Mouse (Mus musculus) limb, embryonic 11.5 days (tissue): ENCODE results near the gene Mybph. TPM values are rescaled to one million over a fixed set of nuclear protein-coding genes. Genes with fewer than 3 reads are reported as not detected.

Source experiments
- ATAC-seq: fragments of 200-750 bp; cut with Nextera tagmentation; 2 replicates; pipeline ENCODE4 v1.8.0; 2017; ENCODE audit warnings: low read depth; ENCODE audit not compliant: insufficient number of reproducible peaks, low FRiP score, low TSS enrichment
- DNase-seq: peaks from one replicate; pipeline ENCODE4 v3.0.0-alpha.2; 2015; ENCODE audit warnings: low spot score
- H3K27ac ChIP-seq: fragments of 300-500 bp; sonication (generic); replicated peaks from 2 replicates; pipeline ENCODE4 v1.5.1; 2014; ENCODE audit warnings: low read depth, mild to moderate bottlenecking, low read length
- H3K27me3 ChIP-seq: fragments of 300-500 bp; sonication (generic); 2 replicates; pipeline ENCODE4 v1.6.1; 2014; ENCODE audit warnings: mild to moderate bottlenecking, low read length, mixed read lengths; ENCODE audit not compliant: control insufficient read depth, insufficient read depth
- H3K36me3 ChIP-seq: fragments of 300-500 bp; sonication (generic); 2 replicates; pipeline ENCODE4 v1.6.1; 2014; ENCODE audit warnings: mild to moderate bottlenecking, low read length, moderate library complexity, mixed read lengths; ENCODE audit not compliant: control insufficient read depth, insufficient read depth
- H3K4me1 ChIP-seq: fragments of 300-500 bp; sonication (generic); 2 replicates; pipeline ENCODE4 v1.6.1; 2014; ENCODE audit warnings: low read length, mixed read lengths; ENCODE audit not compliant: control insufficient read depth, insufficient read depth
- H3K4me2 ChIP-seq: fragments of 300-500 bp; sonication (generic); 2 replicates; pipeline ENCODE4 v1.6.1; 2014; ENCODE audit warnings: low read depth, mild to moderate bottlenecking, moderate library complexity; ENCODE audit not compliant: severe bottlenecking
- H3K4me3 ChIP-seq: fragments of 300-500 bp; sonication (generic); 2 replicates; pipeline ENCODE4 v1.5.1; 2014; ENCODE audit warnings: low read depth, low read length
- H3K9ac ChIP-seq: fragments of 300-500 bp; sonication (generic); 2 replicates; pipeline ENCODE4 v1.6.1; 2014; ENCODE audit warnings: mild to moderate bottlenecking, low read length
- H3K9me3 ChIP-seq: fragments of 300-500 bp; sonication (generic); 2 replicates; pipeline ENCODE4 v1.6.1; 2016; ENCODE audit warnings: low read length; ENCODE audit not compliant: control insufficient read depth
- WGBS: fragments of 180-500 bp; shearing (Covaris S2); extraction: QIAGEN DNeasy Blood & Tissue Kit; methylation state at CpG from one replicate; pipeline ENCODE4 v1.1.7; 2014; 5-methylcytosine and 5-hydroxymethylcytosine counted together
- polyA plus RNA-seq: library from polyadenylated mRNA; unstranded; fragments of >200 nt; fragmentation: Nextera tagmentation; extraction: Ambion mirVana; gene quantifications from 2 replicates; pipeline ENCODE4 v1.2.1, GENCODE M21; 2014

Gene Mybph
- polyA plus RNA-seq, 1 experiment from 2014 or later = 4.8 TPM

DNA sequence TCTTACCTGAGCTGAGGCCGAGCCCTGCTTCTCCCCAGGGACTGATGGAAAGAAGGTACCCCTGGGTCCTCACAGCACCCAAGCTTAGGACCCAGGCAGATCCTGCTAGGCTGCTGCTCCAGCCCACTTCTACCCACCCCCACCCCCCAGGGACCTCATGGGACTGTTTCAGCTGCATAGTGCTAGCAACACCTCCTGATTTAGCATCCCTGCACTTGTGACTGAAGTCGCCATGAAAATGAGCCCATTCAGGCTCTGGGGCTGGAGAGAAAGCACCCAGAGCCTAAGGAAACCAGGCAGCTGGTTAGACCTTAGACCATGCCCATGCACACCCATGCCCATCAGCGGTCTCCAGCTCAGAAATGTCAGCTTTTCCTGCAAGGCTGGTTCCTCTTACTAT is 24.7 kb downstream of the Mybph start:
- no peak overlapping the region for H3K9ac ChIP-seq
- peaks cover 4% of the 10 kb centered on the region; the same call in 1 of the 2 replicates for H3K4me1 ChIP-seq
- no peaks in the 10 kb centered on the region; the same call in 1 of the 2 replicates for H3K27me3 ChIP-seq
- no peak overlapping the region for H3K27ac ChIP-seq
- no peak for ATAC-seq
- no peaks in the 10 kb centered on the region for H3K9me3 ChIP-seq
- no peak for DNase-seq
- H3K4me3 ChIP-seq = no peak overlapping the region
- H3K4me2 ChIP-seq = no peak overlapping the region
- WGBS = 86% methylated on average over 3 of the region's 3 CpGs
- H3K36me3 ChIP-seq = no peaks in the 10 kb centered on the region

GRCm38 (mm10) chr1:134219608-134220007 is 26.4 kb downstream of the Mybph start:
- Histone ChIP-seq H3K4me2 (no peak overlapping the region), H3K4me3 (no peak overlapping the region), H3K9me3 (no peaks in the 10 kb centered on the region), H3K9ac (no peak overlapping the region), H3K4me1 (peaks cover 4% of the 10 kb centered on the region; the same call in 1 of the 2 replicates), H3K27ac (no peak overlapping the region), H3K36me3 (no peaks in the 10 kb centered on the region), H3K27me3 (no peaks in the 10 kb centered on the region; the same call in 1 of the 2 replicates)
- 86% methylated on average over 5 of the region's 5 CpGs for WGBS
- DNase-seq (no peak), ATAC-seq (no peak)

- Histone ChIP-seq H3K9ac (no peak overlapping the region), H3K4me3 (no peak overlapping the region), H3K27ac (no peak overlapping the region), H3K4me1 (no peaks in the 10 kb centered on the region), H3K36me3 (no peaks in the 10 kb centered on the region), H3K9me3 (no peaks in the 10 kb centered on the region), H3K4me2 (no peak overlapping the region), H3K27me3 (no peaks in the 10 kb centered on the region; the same call in 1 of the 2 replicates)
- no peak for DNase-seq
- WGBS = 89% methylated on average over 1 of the region's 1 CpGs
- no peak for ATAC-seq
Observed at GRCm38 (mm10) chr1:134221172-134221571, 27.9 kb downstream of the Mybph start.

GRCm38 (mm10) chr1:134222122-134223055 is 29.1 kb downstream of the Mybph start:
- 59% methylated on average over 8 of the region's 8 CpGs for WGBS
- no peak overlapping the region for H3K4me3 ChIP-seq
- no peaks in the 10 kb centered on the region for H3K9me3 ChIP-seq
- DNase-seq (no peak), ATAC-seq (no peak)
- no peak overlapping the region for H3K4me2 ChIP-seq
- H3K4me1 ChIP-seq = no peaks in the 10 kb centered on the region
- no peak overlapping the region for H3K27ac ChIP-seq
- no peak overlapping the region for H3K9ac ChIP-seq
- H3K27me3 ChIP-seq = no peaks in the 10 kb centered on the region; the same call in 1 of the 2 replicates
- no peaks in the 10 kb centered on the region for H3K36me3 ChIP-seq

- H3K9me3 ChIP-seq = no peaks in the 10 kb centered on the region
- no peaks in the 10 kb centered on the region; the same call in 1 of the 2 replicates for H3K27me3 ChIP-seq
- H3K27ac ChIP-seq = no peak overlapping the region
- no peak overlapping the region for H3K4me3 ChIP-seq
- WGBS = 88% methylated on average over 12 of the region's 12 CpGs
- ATAC-seq (no peak), DNase-seq (no peak)
- no peak overlapping the region for H3K9ac ChIP-seq
- H3K36me3 ChIP-seq = no peaks in the 10 kb centered on the region
- no peak overlapping the region for H3K4me2 ChIP-seq
- no peaks in the 10 kb centered on the region for H3K4me1 ChIP-seq
Observed at GRCm38 (mm10) chr1:134224649-134225227, 31.5 kb downstream of the Mybph start.

GRCm38 (mm10) chr1:134225375-134225774 is 32.1 kb downstream of the Mybph start:
- WGBS = 82% methylated on average over 5 of the region's 5 CpGs
- DNase-seq (no peak), ATAC-seq (no peak)
- Histone ChIP-seq H3K4me3 (no peak overlapping the region), H3K36me3 (no peaks in the 10 kb centered on the region), H3K9me3 (no peaks in the 10 kb centered on the region), H3K27me3 (no peaks in the 10 kb centered on the region), H3K27ac (no peak overlapping the region), H3K4me2 (no peak overlapping the region), H3K4me1 (no peaks in the 10 kb centered on the region), H3K9ac (no peak overlapping the region)

- no peaks in the 10 kb centered on the region for H3K36me3 ChIP-seq
- H3K4me2 ChIP-seq = no peak overlapping the region
- no peak overlapping the region for H3K9ac ChIP-seq
- DNase-seq = no peak
- H3K4me3 ChIP-seq = no peak overlapping the region
- WGBS = 72% methylated on average over 8 of the region's 8 CpGs
- H3K4me1 ChIP-seq = no peaks in the 10 kb centered on the region
- H3K27me3 ChIP-seq = no peaks in the 10 kb centered on the region
- no peak for ATAC-seq
- no peak overlapping the region for H3K27ac ChIP-seq
- H3K9me3 ChIP-seq = no peaks in the 10 kb centered on the region
Observed at GRCm38 (mm10) chr1:134226739-134227138, 33.5 kb downstream of the Mybph start.

DNA sequence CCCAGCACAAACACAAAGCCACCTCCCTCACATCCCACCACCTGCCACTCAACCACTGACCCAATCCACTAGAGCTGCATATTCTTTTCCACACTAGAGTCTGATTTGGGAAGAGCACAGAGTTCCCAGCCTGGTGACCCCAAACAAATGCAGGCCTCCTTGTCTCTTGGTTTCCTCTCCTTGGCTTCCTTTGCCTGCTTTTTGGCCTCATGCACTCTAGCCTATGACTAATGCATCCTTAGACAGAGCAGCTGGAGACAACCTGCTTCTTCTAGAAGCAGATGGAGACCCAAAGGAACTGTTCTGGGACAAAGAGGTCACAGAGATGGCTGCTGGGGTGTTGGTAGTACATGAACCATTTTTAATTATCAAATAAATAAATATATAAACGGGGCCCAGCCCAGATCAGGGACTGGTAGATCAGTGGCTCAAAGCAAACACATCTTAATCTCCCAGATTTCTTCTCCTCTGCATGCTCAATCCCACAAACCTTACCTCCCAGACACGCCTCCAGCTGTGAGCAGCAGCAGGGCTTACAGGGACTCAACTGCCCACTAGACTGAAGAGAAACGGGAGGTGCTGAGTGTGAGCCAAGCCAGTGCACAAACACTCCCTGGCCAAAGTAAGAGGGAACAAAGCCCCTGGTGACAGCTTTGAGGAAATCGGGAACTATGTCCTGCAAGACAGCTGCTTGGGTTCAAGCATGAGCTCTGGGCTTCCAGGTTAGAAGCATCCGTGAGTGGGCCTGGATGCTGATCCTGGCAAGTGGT is 36.7 kb downstream of the Mybph start:
- ATAC-seq (no peak), DNase-seq (no peak)
- H3K27ac ChIP-seq = no peak overlapping the region
- no peak overlapping the region for H3K4me3 ChIP-seq
- 72% methylated on average over 5 of the region's 5 CpGs for WGBS
- H3K27me3 ChIP-seq = peaks cover 26% of the 10 kb centered on the region
- peaks cover 6% of the 10 kb centered on the region; the same call in 1 of the 2 replicates for H3K4me1 ChIP-seq
- no peaks in the 10 kb centered on the region for H3K36me3 ChIP-seq
- no peak overlapping the region for H3K4me2 ChIP-seq
- H3K9me3 ChIP-seq = no peaks in the 10 kb centered on the region
- no peak overlapping the region for H3K9ac ChIP-seq
